Mouse (Mus musculus): ENCODE results near the gene C2cd4a.

The C2cd4a gene

GRCm38 (mm10) chr9:67792405-67792804 lies 39.7 kb downstream of the C2cd4a start:
- DNase-seq (ENCODE audit: low read depth, low spot score): no peak

GRCm38 (mm10) chr9:67787671-67788070 lies 44.5 kb downstream of the C2cd4a start:
- DNase-seq (ENCODE audit: low read depth, low spot score): no peak

GRCm38 (mm10) chr9:67786311-67786710 lies 45.8 kb downstream of the C2cd4a start:
- no peak for DNase-seq (ENCODE audit: low read depth, low spot score)

- no peak for DNase-seq (ENCODE audit: low read depth, low spot score)
These were observed 48.2 kb downstream of the C2cd4a start for GRCm38 (mm10) chr9:67783925-67784324.

GRCm38 (mm10) chr9:67783464-67783863 lies 48.7 kb downstream of the C2cd4a start:
- no peak for DNase-seq (ENCODE audit: low read depth, low spot score)

GRCm38 (mm10) chr9:67782786-67783185 lies 49.3 kb downstream of the C2cd4a start:
- no peak for DNase-seq (ENCODE audit: low read depth, low spot score)

Measured in embryo, embryonic 11.5 days (tissue).